Mouse (Mus musculus): ENCODE measurements around the gene Apbb2.

- TF ChIP-seq POLR2A (IDR thresholded peaks at IDR 0.05; ENCODE audit: low read depth, low read length) (no peak), CTCF (conservative IDR thresholded peaks at IDR 0.05; ENCODE audit: insufficient read depth, insufficient read length, low read depth, low read length) (no peak)
Measured at GRCm38 (mm10) chr5:66476266-66476665, 142.3 kb downstream of the Apbb2 start.

Measured in kidney, adult 2 months (tissue).